Mouse (Mus musculus) A20 (cell line): ENCODE results near the gene Lrrc2.

ENCODE experiments used
- DNase-seq: peaks from one replicate; pipeline ENCODE4 v3.0.0-alpha.2; 2011; ENCODE audit warnings: low read depth, low spot score

Gene Lrrc2

GRCm38 (mm10) chr9:110947900-110948299 is 3.4 kb upstream of the Lrrc2 start:
- DNase-seq, result no peak

GRCm38 (mm10) chr9:110948813-110949310 is 2.5 kb upstream of the Lrrc2 start:
- DNase-seq, result no peak

GRCm38 (mm10) chr9:110950109-110950508 is 1.2 kb upstream of the Lrrc2 start:
- DNase-seq, result no peak

GRCm38 (mm10) chr9:110951866-110952265 is 521 bp downstream of the Lrrc2 start:
- DNase-seq, result no peak

- DNase-seq, result no peak
These were observed 1.1 kb downstream of the Lrrc2 start for GRCm38 (mm10) chr9:110952398-110952797.

GRCm38 (mm10) chr9:110952931-110953549 is 1.7 kb downstream of the Lrrc2 start:
- DNase-seq, result no peak

GRCm38 (mm10) chr9:110953550-110954461 is 2.5 kb downstream of the Lrrc2 start:
- DNase-seq, result no peak

GRCm38 (mm10) chr9:110954681-110955445 is 3.5 kb downstream of the Lrrc2 start:
- DNase-seq, result no peak

GRCm38 (mm10) chr9:110955962-110956361 is 4.6 kb downstream of the Lrrc2 start:
- no peak for DNase-seq

GRCm38 (mm10) chr9:110959669-110960068 is 8.3 kb downstream of the Lrrc2 start:
- DNase-seq, result no peak

- DNase-seq, result no peak
These were observed 9.1 kb downstream of the Lrrc2 start for GRCm38 (mm10) chr9:110960230-110961149.

- no peak for DNase-seq
These were observed 10.0 kb downstream of the Lrrc2 start for GRCm38 (mm10) chr9:110961386-110961785.

GRCm38 (mm10) chr9:110963566-110964115 is 12.3 kb downstream of the Lrrc2 start:
- DNase-seq, result no peak

GRCm38 (mm10) chr9:110965062-110965909 is 13.9 kb downstream of the Lrrc2 start:
- DNase-seq, result no peak

GRCm38 (mm10) chr9:110965910-110966231 is 14.5 kb downstream of the Lrrc2 start:
- DNase-seq, result no peak

GRCm38 (mm10) chr9:110979411-110979810 is 28.1 kb downstream of the Lrrc2 start:
- DNase-seq, result no peak

GRCm38 (mm10) chr9:110982351-110982750 is 31.0 kb downstream of the Lrrc2 start:
- no peak for DNase-seq

- no peak for DNase-seq
These were observed 32.8 kb downstream of the Lrrc2 start for GRCm38 (mm10) chr9:110984096-110984495.

GRCm38 (mm10) chr9:110985541-110985940 is 34.2 kb downstream of the Lrrc2 start:
- DNase-seq, result no peak

GRCm38 (mm10) chr9:110985951-110986350 is 34.6 kb downstream of the Lrrc2 start:
- no peak for DNase-seq
